Mouse (Mus musculus) 416B (cell line): ENCODE results near the gene Zfp709.
"Not testable (repeated sequence)": the region's sequence is repeated elsewhere in the genome, so short reads cannot be mapped to it uniquely, and the experiment has no call there.

Experiments used
- DNase-seq: peaks from one replicate; pipeline ENCODE4 v3.0.0; 2011; ENCODE audit warnings: low read depth

Zfp709 gene

GRCm38 (mm10) chr8:71925791-71926190, 44.0 kb downstream of the Zfp709 start:
- DNase-seq: no peak

DNA sequence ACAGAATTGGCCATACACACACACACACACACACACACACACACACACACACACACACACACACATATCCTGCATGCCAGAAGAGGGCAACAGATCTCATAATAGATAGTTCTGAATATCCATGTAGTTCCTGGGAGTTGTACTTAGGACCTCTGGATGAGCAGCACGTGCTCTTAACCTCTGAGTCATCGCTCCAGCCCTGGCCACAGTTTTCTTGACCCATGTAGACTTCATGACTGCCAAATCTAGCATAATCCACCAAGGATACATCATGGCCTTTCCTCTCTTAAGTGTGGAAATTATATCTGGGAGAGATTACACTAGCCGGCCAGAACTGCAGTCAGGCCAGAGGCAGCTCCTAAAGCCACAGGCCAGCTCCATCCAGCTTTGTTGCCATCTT, 44.7 kb downstream of the Zfp709 start:
- no peak for DNase-seq

GRCm38 (mm10) chr8:71927779-71928178, 46.0 kb downstream of the Zfp709 start:
- DNase-seq: no peak

DNA sequence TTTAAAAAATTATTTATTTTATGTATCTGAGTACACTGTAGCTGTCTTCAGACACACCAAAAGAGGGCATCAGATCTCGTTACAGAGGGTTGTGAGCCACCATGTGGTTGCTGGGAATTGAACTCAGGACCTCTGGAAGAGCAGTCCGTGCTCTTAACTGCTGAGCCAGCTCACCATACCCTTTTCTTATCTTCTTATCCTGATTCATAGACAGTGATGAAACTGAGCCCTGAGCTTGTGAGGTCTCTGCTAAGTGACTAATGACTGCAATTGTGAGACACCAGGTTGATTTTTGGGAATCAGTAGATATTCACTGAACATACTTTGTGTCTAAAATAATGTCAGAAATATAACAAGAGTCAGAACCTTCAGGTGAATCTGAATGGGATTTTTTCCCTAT, 56.2 kb downstream of the Zfp709 start:
- DNase-seq: not testable (repeated sequence)

DNA sequence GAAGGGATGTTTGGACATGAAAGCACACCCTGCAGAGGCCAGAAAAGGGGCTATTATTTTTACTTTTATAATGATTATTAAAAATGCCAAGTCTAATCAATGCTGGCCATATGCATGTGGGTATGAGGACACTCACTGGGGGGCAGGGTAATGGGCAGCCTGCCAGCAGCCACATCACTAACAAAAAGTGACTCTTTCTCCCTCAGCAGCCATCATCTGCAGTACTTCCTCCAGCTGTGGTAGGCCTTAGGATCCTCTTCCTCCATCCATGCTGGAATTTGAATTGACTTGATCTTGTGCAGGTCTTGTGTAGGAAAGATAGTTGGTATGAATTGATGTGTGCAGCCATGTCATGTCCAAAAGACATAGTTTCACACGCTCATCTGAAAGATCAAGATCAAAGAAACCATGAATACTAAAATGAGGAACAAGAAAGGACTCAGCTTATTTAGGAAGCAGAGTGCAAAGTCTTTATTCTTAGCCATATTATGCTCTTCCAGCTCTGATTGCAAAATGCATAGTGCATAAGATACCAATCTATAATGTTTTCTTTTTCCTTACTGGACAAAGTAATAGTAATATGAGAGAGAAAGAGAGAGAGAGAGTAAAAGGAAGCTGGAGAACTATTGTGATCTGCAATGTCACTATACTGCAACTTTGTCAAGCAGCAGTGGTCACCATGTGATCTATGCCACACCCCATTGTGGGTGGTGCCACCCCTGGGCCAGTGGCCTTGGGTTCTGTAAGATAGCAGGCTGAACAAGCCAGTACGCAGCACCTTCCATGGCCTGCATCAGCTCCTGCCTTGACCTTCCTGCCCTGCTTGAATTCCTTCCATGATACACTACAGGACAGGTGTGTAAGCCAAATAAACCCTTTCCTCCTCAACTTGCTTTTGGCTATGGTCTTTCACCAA, 58.7 kb downstream of the Zfp709 start:
- peak; percentile 57 for DNase-seq

DNA sequence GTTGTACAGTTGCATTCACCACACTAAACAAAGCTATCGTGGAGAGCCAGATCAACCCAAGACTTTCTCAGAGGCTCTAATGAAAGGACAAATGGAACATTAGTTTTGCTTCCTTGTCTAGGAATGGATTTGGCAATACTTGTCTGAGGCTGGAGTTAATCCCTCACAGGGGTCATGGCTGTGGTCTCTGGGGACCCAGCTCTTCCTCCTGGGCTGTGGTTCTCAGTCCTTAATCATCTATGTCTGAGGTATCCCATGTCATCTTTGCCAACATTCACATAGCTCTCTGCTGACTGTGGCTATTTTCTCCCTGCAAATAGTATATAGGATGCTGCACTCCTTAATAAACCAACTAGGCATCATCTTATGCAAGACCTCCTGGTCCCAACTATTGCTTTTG, 60.0 kb downstream of the Zfp709 start:
- DNase-seq: no peak
